ENCODE assay signal across 18 mouse cellular contexts in the genomic region with DNA sequence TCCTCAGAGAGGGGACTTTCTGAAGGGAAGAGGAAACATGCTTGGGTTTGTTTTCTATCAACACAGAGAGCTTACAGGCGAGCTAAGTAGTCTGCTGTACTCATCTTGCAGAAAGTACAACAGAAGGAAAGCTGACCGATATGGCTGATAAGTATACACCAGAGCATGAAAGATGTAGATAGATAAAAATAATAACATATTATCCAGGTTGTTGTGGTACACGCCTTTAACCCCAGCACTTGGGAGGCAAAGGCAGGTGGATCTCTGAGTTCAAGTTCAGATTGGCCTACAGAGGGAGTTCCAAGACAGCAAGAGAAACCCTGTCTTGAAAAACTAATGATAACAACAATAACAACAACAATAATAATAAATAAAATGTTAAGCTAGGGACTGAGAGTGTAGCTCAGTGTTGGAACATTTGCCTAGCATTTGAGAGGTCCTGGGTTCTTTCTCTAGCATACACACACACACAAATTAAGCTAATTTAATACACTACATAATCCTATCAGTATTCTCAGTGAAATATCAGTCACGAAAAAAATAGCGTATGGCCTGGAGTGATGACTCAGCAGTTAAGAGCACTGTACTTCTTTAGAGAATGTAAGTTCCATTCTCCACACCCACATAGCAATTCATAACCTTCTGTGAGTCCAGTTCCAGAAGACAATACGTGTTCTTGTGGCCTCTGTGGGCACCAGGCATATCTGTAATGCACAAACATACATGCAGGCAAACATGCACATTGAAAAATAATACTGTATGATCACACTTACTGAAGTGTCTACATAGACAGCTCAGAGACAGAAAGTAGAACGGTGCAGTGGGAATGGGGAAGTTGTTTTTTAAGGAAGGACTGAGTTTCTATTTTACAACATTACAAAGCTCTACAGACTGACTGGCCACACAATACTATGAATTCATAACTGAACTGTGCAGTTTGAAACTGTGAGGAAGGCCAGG. TPM values are rescaled to one million over a fixed set of nuclear protein-coding genes. Genes with fewer than 3 reads are reported as not detected.
DNase-seq lines count a peak whose midpoint lies in the region; ATAC-seq and TF ChIP-seq lines count a peak whose summit lies in the region.
"Had no signal": no experiment of that assay in that cellular context is flagged by ENCODE, and none has a peak within 500 bp of the region (broad histone marks: within the 10 kb centered on the region; RNA-seq: fewer than 3 reads in every experiment).

No protein-coding gene starts in this region.

- ATAC-seq in hindbrain, postnatal 0 days: no peak
- ATAC-seq: hindbrain, embryonic 16.5 days had no signal

- H3K4me1 ChIP-seq in ES-E14 (ENCODE audit: control insufficient read depth in 2 of 2, insufficient read depth in 2 of 2, low read length in 2 of 2, poor library complexity in 1 of 2): peaks cover 0 to 7% of the 10 kb centered on the region in 2 experiments; a peak in 1 of 4 replicates
- peaks cover 15% of the 10 kb centered on the region for H3K4me1 ChIP-seq in hindbrain, postnatal 0 days (ENCODE audit: insufficient read depth, low read length)

- no peak overlapping the region for H3K4me3 ChIP-seq in layer of hippocampus, adult 2 months
- H3K4me3 ChIP-seq in ES-E14 (ENCODE audit: insufficient read depth in 1 of 2, low read depth in 1 of 2, low read length in 2 of 2, poor library complexity in 1 of 2, severe bottlenecking in 1 of 2): no peak overlapping the region
- H3K4me3 ChIP-seq in hindbrain, postnatal 0 days (ENCODE audit: low read length): no peak overlapping the region

- H3K27ac ChIP-seq in layer of hippocampus, adult 2 months: 0 out of 2 replicates have a peak overlapping the region, but pooled peaks have one; percentile 18
- H3K27ac ChIP-seq in ES-E14 (ENCODE audit: insufficient read depth, low read depth, low read length, poor library complexity, severe bottlenecking): no peak overlapping the region
- no peak overlapping the region for H3K27ac ChIP-seq in hindbrain, postnatal 0 days

- no peaks in the 10 kb centered on the region for H3K27me3 ChIP-seq in splenic B cell, adult 2 months (ENCODE audit: control insufficient read depth, insufficient read depth, low read length, poor library complexity, severe bottlenecking)
- no peaks in the 10 kb centered on the region for H3K27me3 ChIP-seq in hindbrain, postnatal 0 days (ENCODE audit: insufficient read depth, low read length)

- no peak overlapping the region for H3K4me2 ChIP-seq in hindbrain, postnatal 0 days (ENCODE audit: low read depth, low read length)

- in situ Hi-C loops in ES-E14 (cut with MboI; ENCODE audit: low sequenced_read_pairs in 2 of 2, unreplicated experiment in 2 of 2): no loop called here

- H3K9ac ChIP-seq in ES-E14 (ENCODE audit: insufficient read depth, low read depth, low read length, poor library complexity, severe bottlenecking): no peak overlapping the region
- no peak overlapping the region for H3K9ac ChIP-seq in hindbrain, postnatal 0 days (replicated peaks; ENCODE audit: low read length)

- no peaks in the 10 kb centered on the region for H3K9me3 ChIP-seq in ES-E14 (ENCODE audit: control insufficient read depth, insufficient read depth, low read depth, low read length)
- H3K9me3 ChIP-seq in hindbrain, postnatal 0 days (ENCODE audit: low read length): no peaks in the 10 kb centered on the region
- H3K9me3 ChIP-seq: embryonic facial prominence, embryonic 10.5 days had no signal

- H3K36me3 ChIP-seq in ES-E14 (ENCODE audit: control insufficient read depth, insufficient read depth, low read length, poor library complexity, severe bottlenecking): peaks cover 2% of the 10 kb centered on the region; the same call in 1 of the 2 replicates
- no peaks in the 10 kb centered on the region; the same call in 1 of the 2 replicates for H3K36me3 ChIP-seq in splenic B cell, adult 2 months (ENCODE audit: control insufficient read depth, insufficient read depth, low read length, poor library complexity, severe bottlenecking)
- peaks cover 1% of the 10 kb centered on the region; the same call in 1 of the 2 replicates for H3K36me3 ChIP-seq in hindbrain, postnatal 0 days (ENCODE audit: insufficient read depth, low read length)

- WGBS in hindbrain, postnatal 0 days: 86% methylated on average over 7 of the region's 7 CpGs

- 0 out of 2 replicates have a peak, but pooled peaks have one; percentile 18 for TF ChIP-seq CTCF in layer of hippocampus, adult 2 months (conservative IDR thresholded peaks at IDR 0.05)
- no peak for TF ChIP-seq CTCF in hindbrain, postnatal 0 days (IDR thresholded peaks at IDR 0.05; ENCODE audit: low read depth)

- no peak for DNase-seq in layer of hippocampus, adult 2 months (ENCODE audit: low spot score in 2 of 2)
- DNase-seq in layer of hippocampus, postnatal 25 days (ENCODE audit: extremely low spot score in 1 of 2, low spot score in 1 of 2): no peak
- DNase-seq in ES-E14 (ENCODE audit: low read depth, low spot score): no peak
- DNase-seq in induced T-regulatory cell, adult 2 months (ENCODE audit: low read depth): peak; percentile 52
- peak; percentile 70 for DNase-seq in splenic B cell, adult 2 months (ENCODE audit: low read depth, low spot score)
- DNase-seq in hindbrain, postnatal 0 days (ENCODE audit: low spot score): no peak
- DNase-seq in kidney, postnatal 14 days: no peak
- DNase-seq: adrenal gland, adult 8-10 months; cerebellum, postnatal 14 days; right cerebral cortex, postnatal 25 days; thymus, postnatal 36 days had no signal

TF ChIP-seq in ES-E14, 5 proteins besides CTCF, POLR2A, EP300 and RAD21:
- no peak for TF ChIP-seq CHD2 (IDR thresholded peaks at IDR 0.05; ENCODE audit: low read depth, low read length)
- TF ChIP-seq ZNF384 (IDR thresholded peaks at IDR 0.05; ENCODE audit: low read depth, low read length): no peak
- TF ChIP-seq MAFK (IDR thresholded peaks at IDR 0.05; ENCODE audit: insufficient read depth, low read depth, low read length): peak; percentile 79

RNA-seq across cellular contexts. Expression of a gene that starts 3.0 kb away (rescaled TPM):
- total RNA-seq in layer of hippocampus, adult 2 months (2021): 100 to 1,000 TPM; 111 to 123 TPM
- 100 to 1,000 TPM; 102 to 127 TPM for total RNA-seq in layer of hippocampus, postnatal 25 days (2021)
- total RNA-seq in ES-E14 (2012; rRNA removed): 26.9 and 27.9 TPM in 2 replicates
- 33.4 and 38.2 TPM in 2 replicates for total RNA-seq in hindbrain, postnatal 0 days (2014; rRNA removed)
- 89.4 and 94.3 TPM in 2 replicates for polyA plus RNA-seq in hindbrain, postnatal 0 days (2015; fragmentation: Nextera tagmentation; extraction: Ambion mirVana)

RNA-seq across cellular contexts. Expression of a gene that starts 16.9 kb away (rescaled TPM):
- total RNA-seq in layer of hippocampus, adult 2 months (2021): under 1 TPM; 0.07 to 0.08 TPM
- not detected for total RNA-seq in layer of hippocampus, postnatal 25 days (2021)
- 0.13 and 0.26 TPM in 2 replicates for total RNA-seq in ES-E14 (2012; rRNA removed)
- total RNA-seq in hindbrain, postnatal 0 days (2014; rRNA removed): 0.37 TPM in 1 of 2 replicates, not detected in the other
- 0.05 TPM in 1 of 2 replicates, not detected in the other for polyA plus RNA-seq in hindbrain, postnatal 0 days (2015; fragmentation: Nextera tagmentation; extraction: Ambion mirVana)
- total RNA-seq: left cerebral cortex, postnatal 10 days; liver, adult 2 months had no signal
- polyA plus RNA-seq: embryonic facial prominence, embryonic 10.5 days; heart, embryonic 16.5 days; hindbrain, embryonic 16.5 days; kidney, embryonic 16.5 days; myocyte had no signal

RNA-seq across cellular contexts. Expression of a gene that starts 21.1 kb away (rescaled TPM):
- total RNA-seq in layer of hippocampus, adult 2 months (2021): under 1 TPM in 1 of 2 experiments, not detected in 1; 0.17 TPM
- total RNA-seq in layer of hippocampus, postnatal 25 days (2021): under 1 TPM in 1 of 2 experiments, not detected in 1; 0.20 TPM
- total RNA-seq in ES-E14 (2012; rRNA removed): 1.3 and 1.8 TPM in 2 replicates
- total RNA-seq in hindbrain, postnatal 0 days (2014; rRNA removed): not detected in 2 replicates
- polyA plus RNA-seq in hindbrain, postnatal 0 days (2015; fragmentation: Nextera tagmentation; extraction: Ambion mirVana): 0.29 and 0.51 TPM in 2 replicates
- polyA plus RNA-seq: heart, embryonic 16.5 days; liver, adult 2 months had no signal

RNA-seq across cellular contexts. Expression of a gene that starts 22.9 kb away (rescaled TPM):
- total RNA-seq in layer of hippocampus, adult 2 months (2021): 100 to 1,000 TPM; 173 to 180 TPM
- total RNA-seq in layer of hippocampus, postnatal 25 days (2021): 100 to 1,000 TPM; 176 to 181 TPM
- total RNA-seq in ES-E14 (2012; rRNA removed): 10.5 and 17.2 TPM in 2 replicates
- total RNA-seq in hindbrain, postnatal 0 days (2014; rRNA removed): 134 and 142 TPM in 2 replicates
- polyA plus RNA-seq in hindbrain, postnatal 0 days (2015; fragmentation: Nextera tagmentation; extraction: Ambion mirVana): 88.0 and 91.9 TPM in 2 replicates

RNA-seq across cellular contexts. Expression of a gene that starts 25.7 kb away (rescaled TPM):
- 10 to 100 TPM; 29.5 to 33.9 TPM for total RNA-seq in layer of hippocampus, adult 2 months (2021)
- total RNA-seq in layer of hippocampus, postnatal 25 days (2021): 10 to 100 TPM; 28.9 to 37.6 TPM
- 39.6 and 42.7 TPM in 2 replicates for total RNA-seq in ES-E14 (2012; rRNA removed)
- total RNA-seq in hindbrain, postnatal 0 days (2014; rRNA removed): 49.4 and 57.5 TPM in 2 replicates
- 63.9 and 64.6 TPM in 2 replicates for polyA plus RNA-seq in hindbrain, postnatal 0 days (2015; fragmentation: Nextera tagmentation; extraction: Ambion mirVana)

Comparison
In these comparisons a context has a peak if more than half of its experiments do, and no peak if none do; other contexts are left out.
1. DNase-seq: peak in induced T-regulatory cell, adult 2 months (single experiment) and splenic B cell, adult 2 months (single experiment); none in layer of hippocampus, adult 2 months (0 of 2), layer of hippocampus, postnatal 25 days (0 of 2), ES-E14 (single experiment), hindbrain, postnatal 0 days (single experiment) and kidney, postnatal 14 days (single experiment).